Mouse (Mus musculus) ES-Bruce4 (cell line): ENCODE results near the gene Hist2h3c1.

Source experiments
- CTCF ChIP-seq: IDR thresholded peaks from one replicate; pipeline ENCODE4 v1.8.1; 2011; ENCODE audit warnings: low read depth, low read length
- POLR2A ChIP-seq: IDR thresholded peaks from one replicate; pipeline ENCODE4 v1.8.1; 2011; ENCODE audit warnings: low read length; ENCODE audit not compliant: insufficient read depth

- TF ChIP-seq CTCF: no peak
- no peak for TF ChIP-seq POLR2A
Observed at GRCm38 (mm10) chr3:96207819-96208218, 38.7 kb upstream of the Hist2h3c1 start.
